Mouse (Mus musculus): ENCODE data around the gene Atf7ip. TPM values are rescaled to one million over a fixed set of nuclear protein-coding genes. Genes with fewer than 3 reads are reported as not detected.

The Atf7ip gene
- polyA plus RNA-seq, 1 experiment = 110 TPM

DNA sequence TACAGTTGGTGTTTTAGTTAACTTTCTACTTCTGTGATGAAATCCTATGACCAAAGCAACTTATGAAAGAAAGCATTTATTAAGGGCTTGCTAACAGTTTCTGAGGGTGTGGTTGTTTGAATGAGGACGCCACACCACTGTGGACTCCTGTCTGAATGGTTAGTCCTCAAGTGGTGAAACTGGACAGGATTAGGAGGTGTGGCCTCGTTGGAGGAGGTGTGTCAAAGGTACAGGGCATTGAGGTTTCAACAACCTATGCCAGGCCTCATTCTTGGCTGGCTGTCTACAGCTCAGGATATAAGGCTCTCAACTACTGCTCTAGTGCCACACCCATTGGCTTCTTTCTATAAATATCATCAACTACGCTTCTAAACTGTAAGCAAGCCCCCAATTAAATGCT, 6.4 kb downstream of the Atf7ip start:
- no peak overlapping the region for H3K27ac ChIP-seq (ENCODE audit: insufficient read depth, low read length)
- no peaks in the 10 kb centered on the region for H3K4me1 ChIP-seq (ENCODE audit: control insufficient read depth, insufficient read depth, low read length)
- no peak for TF ChIP-seq EP300 (IDR thresholded peaks at IDR 0.05; ENCODE audit: insufficient read depth, low read depth, low read length)
- no peak for TF ChIP-seq CTCF (IDR thresholded peaks at IDR 0.05; ENCODE audit: low read depth, low read length)
- TF ChIP-seq POLR2A (IDR thresholded peaks at IDR 0.05; ENCODE audit: insufficient read depth, low read length) = no peak
- H3K9ac ChIP-seq (ENCODE audit: low read depth, poor library complexity, severe bottlenecking) = no peak overlapping the region
- no peaks in the 10 kb centered on the region for H3K27me3 ChIP-seq (ENCODE audit: control insufficient read depth, insufficient read depth, low read length, poor library complexity, severe bottlenecking)
- no peaks in the 10 kb centered on the region for H3K36me3 ChIP-seq (ENCODE audit: control insufficient read depth, insufficient read depth, low read length, poor library complexity, severe bottlenecking)
- H3K4me3 ChIP-seq (ENCODE audit: low read depth, low read length) = no peak overlapping the region
- H3K9me3 ChIP-seq (replicated peaks; ENCODE audit: control insufficient read depth, insufficient read depth, low read length, poor library complexity, severe bottlenecking) = no peaks in the 10 kb centered on the region; the same call in 1 of the 2 replicates

DNA sequence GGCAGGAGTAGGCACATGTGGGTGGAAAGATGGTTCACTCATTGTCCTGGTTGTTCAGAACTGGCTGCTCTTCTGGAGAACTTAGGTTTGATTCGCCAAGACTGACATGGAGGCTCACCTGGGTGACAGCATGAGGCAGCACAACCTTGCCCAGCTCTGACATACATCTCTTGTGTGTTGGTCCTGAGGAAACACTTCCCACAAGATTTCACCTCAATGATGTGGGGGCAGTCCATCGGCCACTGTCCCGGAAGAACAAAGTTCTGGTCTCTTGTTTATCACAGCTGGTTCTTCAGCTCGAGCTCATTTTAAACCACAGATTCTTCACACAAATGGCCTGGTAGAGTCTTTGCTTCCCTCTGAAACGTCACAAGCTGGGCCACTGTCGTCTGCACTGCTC, 10.7 kb downstream of the Atf7ip start:
- no peaks in the 10 kb centered on the region for H3K27me3 ChIP-seq (ENCODE audit: control insufficient read depth, insufficient read depth, low read length, poor library complexity, severe bottlenecking)
- no peak overlapping the region for H3K4me3 ChIP-seq (ENCODE audit: low read depth, low read length)
- no peak overlapping the region for H3K9ac ChIP-seq (ENCODE audit: low read depth, poor library complexity, severe bottlenecking)
- no peak for TF ChIP-seq CTCF (IDR thresholded peaks at IDR 0.05; ENCODE audit: low read depth, low read length)
- TF ChIP-seq POLR2A (IDR thresholded peaks at IDR 0.05; ENCODE audit: insufficient read depth, low read length) = no peak
- no peak for TF ChIP-seq EP300 (IDR thresholded peaks at IDR 0.05; ENCODE audit: insufficient read depth, low read depth, low read length)
- no peak overlapping the region for H3K27ac ChIP-seq (ENCODE audit: insufficient read depth, low read length)
- H3K36me3 ChIP-seq (ENCODE audit: control insufficient read depth, insufficient read depth, low read length, poor library complexity, severe bottlenecking) = no peaks in the 10 kb centered on the region
- H3K9me3 ChIP-seq (replicated peaks; ENCODE audit: control insufficient read depth, insufficient read depth, low read length, poor library complexity, severe bottlenecking) = peaks cover 7% of the 10 kb centered on the region
- H3K4me1 ChIP-seq (ENCODE audit: control insufficient read depth, insufficient read depth, low read length) = no peaks in the 10 kb centered on the region

DNA sequence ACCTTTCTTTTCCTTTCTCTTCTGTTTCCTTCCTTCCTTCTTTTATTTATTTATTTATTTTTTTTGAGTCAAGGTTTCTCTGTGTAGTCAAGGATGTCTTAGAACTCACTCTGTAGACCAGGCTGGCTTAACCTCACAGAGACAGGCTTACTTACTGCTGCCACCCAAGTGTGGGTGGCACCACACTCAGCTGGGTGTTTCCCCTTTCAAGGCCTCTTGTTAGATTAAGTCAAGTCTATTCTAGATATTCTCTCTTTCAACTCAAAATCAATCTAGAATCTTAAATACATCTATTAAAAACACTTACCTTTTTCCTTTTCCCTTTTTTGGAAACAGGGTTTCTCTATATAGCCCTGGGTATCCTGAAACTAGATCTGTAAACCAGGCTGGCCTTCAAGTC, 11.3 kb downstream of the Atf7ip start:
- H3K4me1 ChIP-seq (ENCODE audit: control insufficient read depth, insufficient read depth, low read length) = no peaks in the 10 kb centered on the region
- no peak overlapping the region for H3K9ac ChIP-seq (ENCODE audit: low read depth, poor library complexity, severe bottlenecking)
- H3K27me3 ChIP-seq (ENCODE audit: control insufficient read depth, insufficient read depth, low read length, poor library complexity, severe bottlenecking) = no peaks in the 10 kb centered on the region
- H3K36me3 ChIP-seq (ENCODE audit: control insufficient read depth, insufficient read depth, low read length, poor library complexity, severe bottlenecking) = no peaks in the 10 kb centered on the region
- TF ChIP-seq EP300 (IDR thresholded peaks at IDR 0.05; ENCODE audit: insufficient read depth, low read depth, low read length) (no peak), CTCF (IDR thresholded peaks at IDR 0.05; ENCODE audit: low read depth, low read length) (no peak), POLR2A (IDR thresholded peaks at IDR 0.05; ENCODE audit: insufficient read depth, low read length) (no peak)
- peaks cover 7% of the 10 kb centered on the region for H3K9me3 ChIP-seq (replicated peaks; ENCODE audit: control insufficient read depth, insufficient read depth, low read length, poor library complexity, severe bottlenecking)
- no peak overlapping the region for H3K4me3 ChIP-seq (ENCODE audit: low read depth, low read length)
- H3K27ac ChIP-seq (ENCODE audit: insufficient read depth, low read length) = no peak overlapping the region

DNA sequence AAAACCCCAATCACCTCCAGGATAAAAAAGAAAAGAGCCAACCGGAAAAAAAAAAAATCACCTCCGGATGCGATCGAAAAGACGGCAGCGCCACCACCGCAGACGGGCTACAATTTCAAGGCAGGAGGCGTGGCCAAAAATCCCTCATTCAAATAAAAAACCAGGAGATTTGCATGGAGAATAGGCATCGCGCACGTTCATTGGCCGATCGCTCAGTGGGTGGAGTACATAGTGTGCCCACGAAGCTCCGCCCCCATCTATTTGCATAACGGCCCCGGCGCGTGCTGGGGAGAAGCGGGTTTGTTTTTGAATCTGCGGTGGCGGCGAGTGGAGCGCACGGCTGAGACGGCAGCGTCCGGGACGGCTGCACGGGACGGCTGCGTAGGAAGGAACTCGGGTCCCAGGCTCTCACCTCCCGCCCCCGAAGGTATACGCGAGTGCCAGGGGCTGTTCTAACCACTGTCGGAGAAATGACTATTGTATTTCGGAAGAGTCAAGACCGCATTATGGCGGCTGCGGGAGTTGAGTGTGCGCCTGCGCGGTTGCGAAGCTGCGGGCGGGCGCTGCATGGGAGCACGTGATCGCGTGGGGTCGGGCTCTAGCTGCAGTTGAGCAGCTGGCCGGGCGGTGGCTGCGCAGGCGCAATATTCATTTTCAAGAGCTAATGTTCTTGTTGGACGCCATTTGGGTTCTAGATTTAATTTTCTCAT, 12.7 kb downstream of the Atf7ip start:
- H3K27ac ChIP-seq (ENCODE audit: insufficient read depth, low read length) = peak overlapping the region; percentile 96
- H3K9me3 ChIP-seq (replicated peaks; ENCODE audit: control insufficient read depth, insufficient read depth, low read length, poor library complexity, severe bottlenecking) = peaks cover 7% of the 10 kb centered on the region
- peak overlapping the region; percentile 79 for H3K4me3 ChIP-seq (ENCODE audit: low read depth, low read length)
- H3K9ac ChIP-seq (ENCODE audit: low read depth, poor library complexity, severe bottlenecking) = peak overlapping the region; percentile 47
- TF ChIP-seq CTCF (IDR thresholded peaks at IDR 0.05; ENCODE audit: low read depth, low read length) (no peak), POLR2A (IDR thresholded peaks at IDR 0.05; ENCODE audit: insufficient read depth, low read length) (no peak), EP300 (IDR thresholded peaks at IDR 0.05; ENCODE audit: insufficient read depth, low read depth, low read length) (no peak; the same call in 1 of the 2 replicates)
- no peaks in the 10 kb centered on the region for H3K36me3 ChIP-seq (ENCODE audit: control insufficient read depth, insufficient read depth, low read length, poor library complexity, severe bottlenecking)
- no peaks in the 10 kb centered on the region for H3K4me1 ChIP-seq (ENCODE audit: control insufficient read depth, insufficient read depth, low read length)
- H3K27me3 ChIP-seq (ENCODE audit: control insufficient read depth, insufficient read depth, low read length, poor library complexity, severe bottlenecking) = no peaks in the 10 kb centered on the region

DNA sequence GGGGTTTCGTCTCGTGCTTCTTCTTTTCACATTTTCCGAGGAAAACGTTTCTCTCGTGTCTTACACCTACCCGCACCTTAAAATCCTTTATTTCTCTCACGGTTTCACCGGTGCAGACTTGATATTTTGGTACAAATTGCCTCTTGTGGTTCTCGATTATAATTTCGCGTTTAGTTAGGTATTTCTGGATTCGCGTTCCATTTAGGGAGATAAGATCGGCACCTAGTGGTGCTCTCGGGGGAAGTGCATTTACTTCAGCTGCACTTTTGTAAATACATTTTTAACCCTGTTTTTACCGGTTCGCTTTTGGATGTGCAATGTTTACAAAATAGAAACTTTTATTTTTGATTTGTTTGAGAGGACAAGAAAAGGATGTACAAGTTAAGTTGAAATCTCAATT, 13.3 kb downstream of the Atf7ip start:
- Histone ChIP-seq H3K4me3 (ENCODE audit: low read depth, low read length) (peak overlapping the region; percentile 79), H3K9ac (ENCODE audit: low read depth, poor library complexity, severe bottlenecking) (peak overlapping the region; percentile 47), H3K4me1 (ENCODE audit: control insufficient read depth, insufficient read depth, low read length) (no peaks in the 10 kb centered on the region), H3K27me3 (ENCODE audit: control insufficient read depth, insufficient read depth, low read length, poor library complexity, severe bottlenecking) (no peaks in the 10 kb centered on the region), H3K36me3 (ENCODE audit: control insufficient read depth, insufficient read depth, low read length, poor library complexity, severe bottlenecking) (no peaks in the 10 kb centered on the region), H3K27ac (ENCODE audit: insufficient read depth, low read length) (peak overlapping the region; percentile 96), H3K9me3 (replicated peaks; ENCODE audit: control insufficient read depth, insufficient read depth, low read length, poor library complexity, severe bottlenecking) (peaks cover 7% of the 10 kb centered on the region)
- TF ChIP-seq CTCF (IDR thresholded peaks at IDR 0.05; ENCODE audit: low read depth, low read length) = no peak
- TF ChIP-seq EP300 (IDR thresholded peaks at IDR 0.05; ENCODE audit: insufficient read depth, low read depth, low read length) = no peak
- no peak for TF ChIP-seq POLR2A (IDR thresholded peaks at IDR 0.05; ENCODE audit: insufficient read depth, low read length)

DNA sequence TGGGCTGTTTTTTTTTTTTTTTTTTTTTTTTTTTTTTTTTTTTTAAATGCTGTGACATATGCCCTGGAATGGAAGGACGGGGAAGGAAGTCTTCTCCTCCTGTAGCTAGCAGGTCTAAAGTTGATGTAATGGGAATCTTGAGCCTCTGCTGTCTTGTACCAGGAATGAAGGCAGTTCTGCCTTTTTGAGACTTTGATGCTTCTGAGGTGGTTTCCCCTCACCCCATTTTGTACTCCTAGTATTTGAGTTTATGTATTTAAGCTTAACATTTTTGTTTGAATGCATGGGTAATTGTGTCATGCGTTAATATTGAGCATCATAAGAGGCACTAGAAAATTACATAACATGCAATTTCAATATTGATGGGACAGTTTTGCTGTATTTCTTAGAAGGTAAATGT, 14.4 kb downstream of the Atf7ip start:
- H3K4me3 ChIP-seq (ENCODE audit: low read depth, low read length) = no peak overlapping the region
- TF ChIP-seq CTCF (IDR thresholded peaks at IDR 0.05; ENCODE audit: low read depth, low read length) = no peak
- TF ChIP-seq POLR2A (IDR thresholded peaks at IDR 0.05; ENCODE audit: insufficient read depth, low read length) = no peak
- TF ChIP-seq EP300 (IDR thresholded peaks at IDR 0.05; ENCODE audit: insufficient read depth, low read depth, low read length) = no peak

More for the DNA sequence above, 14.4 kb downstream of the Atf7ip start:
- Histone ChIP-seq H3K27me3 (ENCODE audit: control insufficient read depth, insufficient read depth, low read length, poor library complexity, severe bottlenecking) (no peaks in the 10 kb centered on the region), H3K9ac (ENCODE audit: low read depth, poor library complexity, severe bottlenecking) (no peak overlapping the region), H3K4me1 (ENCODE audit: control insufficient read depth, insufficient read depth, low read length) (no peaks in the 10 kb centered on the region), H3K36me3 (ENCODE audit: control insufficient read depth, insufficient read depth, low read length, poor library complexity, severe bottlenecking) (no peaks in the 10 kb centered on the region), H3K27ac (ENCODE audit: insufficient read depth, low read length) (no peak overlapping the region), H3K9me3 (replicated peaks; ENCODE audit: control insufficient read depth, insufficient read depth, low read length, poor library complexity, severe bottlenecking) (peaks cover 7% of the 10 kb centered on the region)
